Mouse (Mus musculus) cortical plate, adult 2 months (tissue): ENCODE measurements around the gene Kif3b. TPM values are rescaled to one million over a fixed set of nuclear protein-coding genes. Genes with fewer than 3 reads are reported as not detected.
A peak's percentile ranks its signal among the peaks of the same experiment; 100 is the strongest.

Source experiments
- H3K27ac ChIP-seq: fragments of 200-500 bp; 2 replicates; pipeline ENCODE4 v1.5.1; 2012; ENCODE audit warnings: low read length, control low read depth, inconsistent platforms; ENCODE audit not compliant: insufficient read depth
- H3K4me1 ChIP-seq: fragments of 200-500 bp; 2 replicates; pipeline ENCODE4 v1.6.1; 2011; ENCODE audit warnings: low read length; ENCODE audit not compliant: control insufficient read depth, insufficient read depth
- H3K4me3 ChIP-seq: fragments of 200-500 bp; 2 replicates; pipeline ENCODE4 v1.5.1; 2011; ENCODE audit warnings: mild to moderate bottlenecking, low read length, control low read depth; ENCODE audit not compliant: insufficient read depth
- CTCF ChIP-seq: fragments of 200-500 bp; IDR thresholded peaks from 2 replicates; pipeline ENCODE4 v1.5.1; 2011; ENCODE audit warnings: mild to moderate bottlenecking, control low read depth, low read length; ENCODE audit not compliant: insufficient read depth; ENCODE audit errors: extremely low read depth
- POLR2A ChIP-seq: fragments of 200-500 bp; IDR thresholded peaks from 2 replicates; pipeline ENCODE4 v1.6.1; 2011; ENCODE audit warnings: mild to moderate bottlenecking, low read length, control low read depth; ENCODE audit not compliant: insufficient read depth; ENCODE audit errors: extremely low read depth
- polyA plus RNA-seq: library from polyadenylated mRNA; depleted of rRNA; stranded (reverse); fragments of >200 nt; gene quantifications from 2 replicates; pipeline ENCODE4 v1.2.3, GENCODE M21; 2012

Gene Kif3b
- polyA plus RNA-seq, 1 experiment = 34.6 TPM

- no peaks in the 10 kb centered on the region; the same call in 1 of the 2 replicates for H3K4me1 ChIP-seq
- no peak overlapping the region for H3K4me3 ChIP-seq
- TF ChIP-seq POLR2A (no peak), CTCF (no peak)
- no peak overlapping the region for H3K27ac ChIP-seq
Observed at GRCm38 (mm10) chr2:153343191-153343590, 52.0 kb downstream of the Kif3b start.

- Histone ChIP-seq H3K4me3 (peak overlapping the region; percentile 66), H3K4me1 (peaks cover 3% of the 10 kb centered on the region; the same call in 1 of the 2 replicates), H3K27ac (peak overlapping the region; percentile 47; the same call in 1 of the 2 replicates)
- TF ChIP-seq POLR2A (no peak), CTCF (no peak)
Observed at GRCm38 (mm10) chr2:153345071-153345453, 53.8 kb downstream of the Kif3b start.

- Histone ChIP-seq H3K4me3 (peak within 1 kb of the TSS; percentile 66), H3K4me1 (peaks cover 6% of the 10 kb centered on the region; the same call in 1 of the 2 replicates), H3K27ac (peak within 1 kb of the TSS; percentile 83)
- TF ChIP-seq CTCF (no peak), POLR2A (peak; percentile 63)
Observed at GRCm38 (mm10) chr2:153345454-153346220, 54.4 kb downstream of the Kif3b start, which contains the start of gene Asxl1. Gene Asxl1 (plus strand): TSS chr2:153345829.

GRCm38 (mm10) chr2:153346221-153347182 is 55.3 kb downstream of the Kif3b start:
- Histone ChIP-seq H3K27ac (peak overlapping the region; percentile 42; the same call in 1 of the 2 replicates), H3K4me3 (peak overlapping the region; percentile 66), H3K4me1 (peaks cover 7% of the 10 kb centered on the region; the same call in 1 of the 2 replicates)
- TF ChIP-seq CTCF (no peak), POLR2A (no peak)

- no peak overlapping the region for H3K27ac ChIP-seq
- H3K4me3 ChIP-seq = peak overlapping the region; percentile 66
- TF ChIP-seq CTCF = no peak
- TF ChIP-seq POLR2A = no peak
- H3K4me1 ChIP-seq = peaks cover 7% of the 10 kb centered on the region; the same call in 1 of the 2 replicates
Observed at GRCm38 (mm10) chr2:153347183-153347781, 56.1 kb downstream of the Kif3b start.

- TF ChIP-seq POLR2A = no peak
- TF ChIP-seq CTCF = no peak
- Histone ChIP-seq H3K27ac (no peak overlapping the region), H3K4me3 (peak overlapping the region; percentile 66; the same call in 1 of the 2 replicates), H3K4me1 (peaks cover 7% of the 10 kb centered on the region; the same call in 1 of the 2 replicates)
Observed at GRCm38 (mm10) chr2:153348100-153348831, 57.1 kb downstream of the Kif3b start.

- Histone ChIP-seq H3K27ac (no peak overlapping the region), H3K4me3 (no peak overlapping the region), H3K4me1 (peaks cover 7% of the 10 kb centered on the region; the same call in 1 of the 2 replicates)
- TF ChIP-seq CTCF (no peak), POLR2A (no peak)
Observed at GRCm38 (mm10) chr2:153350552-153351181, 59.5 kb downstream of the Kif3b start.

- peaks cover 5% of the 10 kb centered on the region; the same call in 1 of the 2 replicates for H3K4me1 ChIP-seq
- no peak for TF ChIP-seq CTCF
- no peak for TF ChIP-seq POLR2A
- H3K27ac ChIP-seq = no peak overlapping the region
- no peak overlapping the region for H3K4me3 ChIP-seq
Observed at GRCm38 (mm10) chr2:153354648-153355047, 63.4 kb downstream of the Kif3b start.

- Histone ChIP-seq H3K4me1 (no peaks in the 10 kb centered on the region), H3K27ac (no peak overlapping the region), H3K4me3 (no peak overlapping the region)
- no peak for TF ChIP-seq CTCF
- TF ChIP-seq POLR2A = no peak
Observed at GRCm38 (mm10) chr2:153356784-153357183, 65.6 kb downstream of the Kif3b start.
